Mouse (Mus musculus) E14TG2a.4 (cell line): Measurements from ENCODE around the gene Gba2.

ENCODE experiments used
- CTCF ChIP-seq: conservative IDR thresholded peaks from 2 replicates; pipeline ENCODE4 v1.5.1; 2014; ENCODE audit warnings: low read length
- NANOG ChIP-seq: IDR thresholded peaks from 2 replicates; pipeline ENCODE4 v1.6.1; 2014; ENCODE audit warnings: borderline replicate concordance, low read length, mixed read lengths
- POU5F1 ChIP-seq: IDR thresholded peaks from 2 replicates; pipeline ENCODE4 v1.6.1; 2014; ENCODE audit warnings: low read length, borderline replicate concordance

- TF ChIP-seq CTCF (no peak), POU5F1 (no peak), NANOG (no peak)
Observed at GRCm38 (mm10) chr4:43549055-43549454, 29.6 kb downstream of the Gba2 start.
